Comparison of ENCODE assay signal across 25 mouse cellular contexts in genomic region chr2:113019896-113020295, GRCm38 (mm10).
DNase-seq lines count a peak whose midpoint lies in the region.
"Had no signal": no experiment of that assay in that cellular context is flagged by ENCODE, and none has a peak within 500 bp of the region (broad histone marks: within the 10 kb centered on the region; RNA-seq: fewer than 3 reads in every experiment).

No protein-coding gene starts in this region.

- DNase-seq in layer of hippocampus, adult 11-12 months (ENCODE audit: low spot score) = peak; percentile 44
- no peak for DNase-seq in layer of hippocampus, postnatal 36 days
- peak; percentile 40 for DNase-seq in right cerebral cortex, adult 18-20 months
- DNase-seq in right cerebral cortex, postnatal 4 days = no peak
- peak; percentile 31 for DNase-seq in right cerebral cortex, postnatal 14 days
- no peak for DNase-seq in limb, embryonic 10.5 days (ENCODE audit: low spot score)
- DNase-seq in retina, postnatal 1 day = no peak
- DNase-seq: adrenal gland, adult 8-10 months; B cell, adult 2 months; cerebellum, adult 2 months; cerebellum, postnatal 36 days; embryo, embryonic 11 days; kidney, postnatal 4 days; liver, postnatal 0 days; lung, postnatal 10 days; spleen, adult 18-20 months had no signal

- no peaks in the 10 kb centered on the region for H3K4me1 ChIP-seq in limb, embryonic 10.5 days
- H3K4me1 ChIP-seq: embryonic facial prominence, embryonic 13.5 days; forebrain, embryonic 13.5 days; hindbrain, embryonic 12.5 days; kidney, embryonic 15.5 days; limb, embryonic 12.5 days; neural tube, embryonic 15.5 days had no signal

- no peaks in the 10 kb centered on the region for H3K27me3 ChIP-seq in limb, embryonic 10.5 days (ENCODE audit: low read depth, poor library complexity, severe bottlenecking)
- H3K27me3 ChIP-seq: CH12.LX; embryonic facial prominence, embryonic 13.5 days; forebrain, embryonic 13.5 days; hindbrain, embryonic 12.5 days; kidney, embryonic 15.5 days; limb, embryonic 12.5 days; neural tube, embryonic 15.5 days had no signal

- H3K36me3 ChIP-seq in limb, embryonic 10.5 days = no peaks in the 10 kb centered on the region
- H3K36me3 ChIP-seq: embryonic facial prominence, embryonic 13.5 days; G1E; hindbrain, embryonic 12.5 days; kidney, embryonic 15.5 days; limb, embryonic 12.5 days; neural tube, embryonic 15.5 days had no signal

- H3K9me3 ChIP-seq in limb, embryonic 10.5 days (replicated peaks) = no peaks in the 10 kb centered on the region
- H3K9me3 ChIP-seq: embryonic facial prominence, embryonic 13.5 days; forebrain, embryonic 13.5 days; hindbrain, embryonic 12.5 days; kidney, embryonic 15.5 days; limb, embryonic 12.5 days; neural tube, embryonic 15.5 days had no signal

- 85% methylated on average over 7 of the region's 7 CpGs for WGBS in limb, embryonic 10.5 days

- no peak overlapping the region for H3K27ac ChIP-seq in limb, embryonic 10.5 days
- H3K27ac ChIP-seq: embryonic facial prominence, embryonic 13.5 days; forebrain, embryonic 13.5 days; hindbrain, embryonic 12.5 days; kidney, embryonic 15.5 days; limb, embryonic 12.5 days; neural tube, embryonic 15.5 days had no signal

- H3K4me3 ChIP-seq in limb, embryonic 10.5 days = no peak overlapping the region
- H3K4me3 ChIP-seq: embryonic facial prominence, embryonic 13.5 days; erythroblast, embryonic 14.5 days; forebrain, embryonic 13.5 days; hindbrain, embryonic 12.5 days; kidney, embryonic 15.5 days; limb, embryonic 12.5 days; neural tube, embryonic 15.5 days had no signal

Comparison
In these comparisons a context has a peak if more than half of its experiments do, and no peak if none do; other contexts are left out.
1. DNase-seq: peak in layer of hippocampus, adult 11-12 months (single experiment), right cerebral cortex, adult 18-20 months (single experiment) and right cerebral cortex, postnatal 14 days (single experiment); none in layer of hippocampus, postnatal 36 days (0 of 2), right cerebral cortex, postnatal 4 days (single experiment), limb, embryonic 10.5 days (single experiment) and retina, postnatal 1 day (single experiment).